Mouse (Mus musculus) limb, embryonic 10.5 days (tissue): ENCODE measurements at regions not wholly inside any gene's neighbourhood (a gene's known extent, or its start where the extent isn't known, plus 50 kb on each side); places are given as distances from the start of the nearest gene placed in this dataset.
A peak's percentile ranks its signal among the peaks of the same experiment; 100 is the strongest.

Experiments
- DNase-seq: peaks from one replicate; pipeline ENCODE4 v3.0.0-alpha.2; 2017; ENCODE audit warnings: low spot score
- H3K27ac ChIP-seq: fragments of 300-500 bp; sonication (generic); 2 replicates; pipeline ENCODE4 v1.5.1; 2016; ENCODE audit warnings: mild to moderate bottlenecking
- H3K27me3 ChIP-seq: fragments of 300-500 bp; sonication (generic); 2 replicates; pipeline ENCODE4 v1.6.1; 2016; ENCODE audit warnings: low read depth, mild to moderate bottlenecking; ENCODE audit not compliant: poor library complexity, severe bottlenecking
- H3K36me3 ChIP-seq: fragments of 300-500 bp; sonication (generic); 2 replicates; pipeline ENCODE4 v1.6.1; 2016; ENCODE audit warnings: mild to moderate bottlenecking, moderate library complexity
- H3K4me1 ChIP-seq: fragments of 300-500 bp; sonication (generic); 2 replicates; pipeline ENCODE4 v1.6.1; 2016
- H3K4me3 ChIP-seq: fragments of 300-500 bp; sonication (generic); 2 replicates; pipeline ENCODE4 v1.5.1; 2016; ENCODE audit warnings: mild to moderate bottlenecking, moderate library complexity
- H3K9me3 ChIP-seq: fragments of 300-500 bp; sonication (generic); replicated peaks from 2 replicates; pipeline ENCODE4 v1.6.1; 2016; ENCODE audit warnings: mild to moderate bottlenecking
- WGBS: fragments of 180-500 bp; shearing (Covaris S2); methylation state at CpG from one replicate; pipeline ENCODE4 v1.1.7; 2016; 5-methylcytosine and 5-hydroxymethylcytosine counted together

DNA sequence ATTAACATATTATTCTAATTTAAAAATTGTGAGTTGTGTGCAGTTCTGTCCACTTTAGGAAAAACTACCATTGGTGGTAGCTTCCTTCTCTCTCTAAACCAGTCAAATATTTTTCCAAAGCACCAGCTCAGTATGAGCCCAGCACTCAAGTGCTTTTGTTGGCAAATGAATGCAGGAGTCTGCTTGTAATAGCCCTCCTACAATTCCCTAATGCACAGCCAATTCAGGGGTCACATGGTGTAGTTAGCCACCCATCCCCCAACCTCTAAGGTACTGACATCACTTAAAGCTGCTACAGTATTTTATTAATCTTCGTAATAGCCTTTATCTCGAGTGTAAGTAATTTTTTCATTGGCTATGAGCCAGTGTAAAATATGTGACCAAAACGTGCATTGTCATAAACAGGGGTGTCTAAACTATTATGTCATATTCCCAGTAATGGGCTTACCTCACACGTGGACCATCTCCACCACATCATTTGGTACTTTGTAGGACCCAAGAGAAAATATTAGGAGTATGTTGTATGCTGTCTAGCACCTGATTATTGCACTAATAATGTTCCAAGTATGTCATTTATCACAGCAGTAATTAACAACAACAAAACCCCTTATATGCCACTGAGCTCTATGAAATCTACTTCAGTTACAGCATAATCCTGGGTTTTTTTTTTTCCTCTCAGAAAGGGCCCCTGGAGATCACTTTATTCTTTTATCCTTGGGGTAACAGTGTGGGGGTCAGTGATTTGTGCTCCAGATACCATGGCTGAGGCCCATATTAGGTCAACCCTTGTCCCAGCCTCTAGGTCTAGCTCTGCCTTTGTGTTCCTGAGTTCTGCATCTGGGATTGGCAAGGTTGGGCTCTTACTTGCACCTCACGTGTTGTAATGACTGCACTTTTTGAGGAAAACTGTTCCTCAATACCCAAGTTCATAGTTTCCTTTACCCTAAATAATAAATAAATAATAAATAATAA is 822.7 kb upstream of the 2610301B20Rik start:
- no peak overlapping the region for H3K4me3 ChIP-seq
- H3K27ac ChIP-seq = no peak overlapping the region
- no peaks in the 10 kb centered on the region for H3K27me3 ChIP-seq
- H3K9me3 ChIP-seq = no peaks in the 10 kb centered on the region
- H3K4me1 ChIP-seq = peaks cover 6% of the 10 kb centered on the region; the same call in 1 of the 2 replicates
- no peak for DNase-seq
- 81% methylated on average over 5 of the region's 5 CpGs for WGBS
- no peaks in the 10 kb centered on the region for H3K36me3 ChIP-seq

GRCm38 (mm10) chr4:10052869-10053268 is 821.4 kb upstream of the 2610301B20Rik start:
- DNase-seq = no peak
- H3K27ac ChIP-seq = no peak overlapping the region
- no peaks in the 10 kb centered on the region for H3K36me3 ChIP-seq
- H3K9me3 ChIP-seq = no peaks in the 10 kb centered on the region
- no peaks in the 10 kb centered on the region for H3K27me3 ChIP-seq
- H3K4me1 ChIP-seq = peaks cover 6% of the 10 kb centered on the region; the same call in 1 of the 2 replicates
- no peak overlapping the region for H3K4me3 ChIP-seq

DNA sequence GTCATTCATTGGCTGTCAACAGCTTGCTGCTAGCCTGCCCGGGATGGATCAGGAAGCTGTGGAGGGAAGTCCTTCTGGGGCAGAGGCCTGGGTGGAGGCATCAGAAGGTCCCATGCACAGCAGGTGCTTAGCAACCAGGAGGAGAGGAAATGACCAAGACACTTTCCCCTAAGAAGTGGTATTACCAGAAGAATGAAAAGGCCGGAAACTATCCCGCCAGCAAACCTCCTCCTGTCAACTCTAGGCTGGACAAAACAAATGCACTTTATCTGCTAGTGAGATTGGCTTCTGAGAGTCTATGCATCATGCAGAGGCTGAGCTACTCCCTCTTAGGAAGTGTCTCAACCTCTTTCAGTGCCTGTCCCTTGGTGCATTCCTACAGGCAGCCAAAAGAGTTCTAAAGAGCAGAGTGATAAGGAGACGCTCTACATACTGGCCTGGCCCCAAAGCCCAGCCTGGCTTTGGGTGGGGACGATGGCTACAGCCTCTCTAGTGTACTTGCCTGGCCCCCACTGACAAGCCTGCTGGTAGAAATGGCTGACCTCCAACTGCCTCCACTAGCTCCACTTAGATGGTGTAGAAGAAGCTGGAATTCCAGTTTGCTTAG is 801.7 kb upstream of the 2610301B20Rik start:
- WGBS = 76% methylated on average over 5 of the region's 5 CpGs
- H3K4me3 ChIP-seq = no peak overlapping the region
- H3K27ac ChIP-seq = no peak overlapping the region
- H3K9me3 ChIP-seq = no peaks in the 10 kb centered on the region
- H3K36me3 ChIP-seq = no peaks in the 10 kb centered on the region
- no peak for DNase-seq
- H3K27me3 ChIP-seq = no peaks in the 10 kb centered on the region
- no peaks in the 10 kb centered on the region for H3K4me1 ChIP-seq

DNA sequence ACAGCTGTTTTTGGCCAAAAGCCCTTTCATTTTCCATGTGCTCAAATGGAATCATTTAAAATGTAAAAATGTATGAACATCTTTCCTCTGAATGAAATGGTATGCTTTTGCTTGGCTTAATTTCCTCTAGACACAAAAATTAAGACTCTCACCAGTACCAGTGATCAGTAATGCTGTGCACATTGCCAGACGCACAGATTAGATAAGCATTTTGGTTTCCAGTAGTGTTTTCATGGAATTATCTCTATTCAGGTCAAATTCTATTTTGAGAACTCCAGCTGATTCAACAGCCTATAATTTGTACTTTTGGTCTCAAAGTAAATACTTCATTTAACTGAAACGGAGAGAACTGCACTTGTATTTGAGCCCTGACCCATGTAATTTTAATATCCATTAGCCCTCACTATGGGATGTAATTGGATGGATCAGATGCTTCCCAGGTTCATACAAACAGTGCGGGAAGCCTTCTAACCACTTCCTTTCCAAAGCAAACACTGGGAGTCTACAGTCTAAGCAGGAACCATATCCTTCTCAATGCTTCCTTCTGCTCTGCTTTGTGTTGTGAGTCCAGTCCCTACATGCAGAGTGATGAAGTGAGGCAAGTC is 794.6 kb upstream of the 2610301B20Rik start:
- H3K27ac ChIP-seq = no peak overlapping the region
- no peak for DNase-seq
- WGBS = 86% methylated on average over 3 of the region's 3 CpGs
- no peaks in the 10 kb centered on the region for H3K27me3 ChIP-seq
- no peaks in the 10 kb centered on the region for H3K9me3 ChIP-seq
- no peaks in the 10 kb centered on the region for H3K4me1 ChIP-seq
- no peaks in the 10 kb centered on the region for H3K36me3 ChIP-seq
- no peak overlapping the region for H3K4me3 ChIP-seq

DNA sequence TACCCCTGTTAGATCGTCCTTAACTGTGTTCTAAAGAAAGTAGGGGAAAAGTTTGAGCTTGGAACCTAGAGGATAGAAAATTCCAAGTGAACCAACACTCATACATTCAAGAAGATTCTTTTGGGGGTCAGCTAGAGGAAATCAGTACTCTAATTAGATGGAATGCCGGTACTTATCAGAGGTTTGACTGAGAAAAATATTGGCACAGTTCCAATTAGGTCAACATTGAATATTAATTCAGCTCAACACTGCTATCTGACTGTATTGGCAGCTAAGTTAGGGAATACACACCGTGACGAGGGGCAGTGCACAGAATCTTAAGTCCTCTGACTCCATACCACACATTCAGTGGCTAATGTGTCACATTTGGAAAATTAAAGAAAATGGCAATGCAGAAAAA is 759.5 kb upstream of the 2610301B20Rik start:
- H3K9me3 ChIP-seq = no peaks in the 10 kb centered on the region
- H3K27me3 ChIP-seq = no peaks in the 10 kb centered on the region
- H3K4me3 ChIP-seq = no peak overlapping the region
- no peak for DNase-seq
- no peaks in the 10 kb centered on the region for H3K4me1 ChIP-seq
- H3K36me3 ChIP-seq = no peaks in the 10 kb centered on the region
- no peak overlapping the region for H3K27ac ChIP-seq
- WGBS = 86% methylated on average over 4 of the region's 4 CpGs

GRCm38 (mm10) chr4:10117964-10118363 is 756.3 kb upstream of the 2610301B20Rik start:
- H3K27ac ChIP-seq = no peak overlapping the region
- no peaks in the 10 kb centered on the region for H3K27me3 ChIP-seq
- H3K9me3 ChIP-seq = no peaks in the 10 kb centered on the region
- H3K4me3 ChIP-seq = no peak overlapping the region
- no peak for DNase-seq
- H3K36me3 ChIP-seq = no peaks in the 10 kb centered on the region
- WGBS = 76% methylated on average over 2 of the region's 2 CpGs
- H3K4me1 ChIP-seq = no peaks in the 10 kb centered on the region

DNA sequence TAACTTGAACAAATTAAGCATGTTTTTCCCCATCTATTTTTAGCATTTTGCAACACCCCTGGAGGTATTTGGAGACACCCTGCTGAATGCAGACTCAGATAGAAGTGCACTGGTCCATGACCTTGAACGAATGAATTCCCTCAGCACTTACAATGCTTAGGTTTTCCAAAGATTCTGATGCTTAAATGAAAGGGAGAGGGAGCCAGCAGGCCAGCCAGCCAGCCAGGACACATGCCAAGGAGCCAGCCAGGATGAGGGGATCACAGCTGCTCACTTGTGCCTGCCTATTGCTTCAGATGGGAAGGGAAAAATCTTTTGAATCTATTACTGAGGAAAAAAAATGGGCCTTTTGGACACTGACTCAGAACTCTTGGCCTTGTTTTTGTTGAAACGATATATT is 750.0 kb upstream of the 2610301B20Rik start:
- 80% methylated on average over 2 of the region's 2 CpGs for WGBS

GRCm38 (mm10) chr4:10141238-10141934 is 732.9 kb upstream of the 2610301B20Rik start:
- Histone ChIP-seq H3K4me1 (peaks cover 9% of the 10 kb centered on the region; the same call in 1 of the 2 replicates), H3K36me3 (no peaks in the 10 kb centered on the region), H3K4me3 (no peak overlapping the region), H3K9me3 (0 out of 2 replicates have a peak, but pooled peaks cover 2% of the 10 kb centered on the region), H3K27me3 (no peaks in the 10 kb centered on the region), H3K27ac (no peak overlapping the region)
- no peak for DNase-seq
- WGBS = 67% methylated on average over 6 of the region's 6 CpGs

More for the DNA sequence above, 750.0 kb upstream of the 2610301B20Rik start:
- Histone ChIP-seq H3K27me3 (no peaks in the 10 kb centered on the region), H3K4me1 (no peaks in the 10 kb centered on the region), H3K9me3 (no peaks in the 10 kb centered on the region), H3K36me3 (no peaks in the 10 kb centered on the region), H3K4me3 (no peak overlapping the region), H3K27ac (no peak overlapping the region)
- DNase-seq = no peak

DNA sequence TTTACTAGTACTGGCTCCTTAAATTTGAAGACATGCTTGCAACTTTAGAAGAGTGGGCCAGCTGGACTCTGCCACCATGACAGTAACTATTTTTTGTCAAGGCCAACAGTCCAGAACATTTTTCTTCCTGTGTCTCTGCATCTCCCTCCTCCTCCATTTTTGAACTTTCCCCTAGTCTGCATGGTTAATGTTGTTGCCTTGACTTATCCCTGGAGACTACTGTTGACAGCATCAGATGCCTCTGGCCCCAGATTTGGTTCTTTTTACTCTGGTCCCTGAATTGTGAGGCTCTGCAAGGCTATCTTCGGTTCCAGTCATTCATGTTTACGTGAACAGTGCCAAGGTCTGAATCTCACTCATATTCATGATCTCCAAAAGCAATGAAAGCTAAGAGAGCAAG is 724.4 kb upstream of the 2610301B20Rik start:
- Histone ChIP-seq H3K36me3 (no peaks in the 10 kb centered on the region), H3K9me3 (no peaks in the 10 kb centered on the region), H3K4me1 (peaks cover 5% of the 10 kb centered on the region; the same call in 1 of the 2 replicates), H3K4me3 (no peak overlapping the region), H3K27me3 (no peaks in the 10 kb centered on the region), H3K27ac (no peak overlapping the region)
- DNase-seq = no peak
- 74% methylated on average over 2 of the region's 2 CpGs for WGBS

DNA sequence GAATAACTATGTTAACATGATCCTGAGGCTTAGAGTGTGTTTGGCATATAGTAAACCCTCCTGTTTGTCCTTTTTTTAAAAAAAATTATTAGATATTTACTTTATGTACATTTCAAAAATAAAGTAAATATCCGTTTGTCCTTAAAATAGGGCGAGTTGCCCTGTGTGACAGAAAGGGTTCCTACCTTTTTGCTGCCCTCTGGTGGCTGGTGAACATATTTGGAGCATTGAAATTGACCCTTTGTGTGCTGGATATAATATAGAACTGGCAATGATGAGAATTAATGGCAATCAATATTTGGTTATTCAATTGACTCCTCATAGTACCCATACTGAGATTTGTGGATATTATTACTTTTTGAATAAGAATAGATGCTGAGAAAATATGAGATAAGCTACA is 723.8 kb upstream of the 2610301B20Rik start:
- H3K27ac ChIP-seq = no peak overlapping the region
- H3K36me3 ChIP-seq = no peaks in the 10 kb centered on the region
- DNase-seq = peak; percentile 56
- 33% methylated on average over 2 of the region's 2 CpGs for WGBS
- no peak overlapping the region for H3K4me3 ChIP-seq
- 0 out of 2 replicates have a peak, but pooled peaks cover 4% of the 10 kb centered on the region for H3K4me1 ChIP-seq
- H3K9me3 ChIP-seq = no peaks in the 10 kb centered on the region
- H3K27me3 ChIP-seq = no peaks in the 10 kb centered on the region

GRCm38 (mm10) chr4:10155705-10156390 is 718.5 kb upstream of the 2610301B20Rik start:
- no peak for DNase-seq
- H3K4me1 ChIP-seq = no peaks in the 10 kb centered on the region

DNA sequence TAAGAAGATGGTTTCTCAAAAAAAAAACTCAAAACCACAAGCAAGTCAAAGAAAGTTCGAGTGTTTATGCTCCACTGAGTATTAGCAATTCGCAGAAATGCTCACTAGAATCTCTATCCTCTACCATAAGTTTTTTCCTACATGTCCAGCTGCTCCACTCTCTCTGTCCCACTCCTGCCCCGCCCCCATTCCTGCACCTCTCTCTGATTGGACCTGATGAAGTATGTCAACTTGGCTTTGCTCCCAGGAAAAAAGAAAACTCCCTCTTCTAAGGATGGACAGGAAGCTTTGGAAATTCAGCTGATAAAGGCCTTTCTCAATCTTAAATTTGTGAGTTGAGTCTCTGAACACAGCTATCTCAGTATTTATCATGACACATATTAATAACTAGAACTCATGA is 684.4 kb upstream of the 2610301B20Rik start:
- H3K27ac ChIP-seq = no peak overlapping the region
- no peaks in the 10 kb centered on the region for H3K4me1 ChIP-seq
- H3K27me3 ChIP-seq = no peaks in the 10 kb centered on the region
- H3K36me3 ChIP-seq = no peaks in the 10 kb centered on the region
- no peaks in the 10 kb centered on the region for H3K9me3 ChIP-seq
- DNase-seq = no peak
- 82% methylated on average over 3 of the region's 3 CpGs for WGBS
- no peak overlapping the region for H3K4me3 ChIP-seq

More at GRCm38 (mm10) chr4:10155705-10156390, 718.5 kb upstream of the 2610301B20Rik start:
- Histone ChIP-seq H3K27me3 (no peaks in the 10 kb centered on the region), H3K36me3 (no peaks in the 10 kb centered on the region), H3K9me3 (no peaks in the 10 kb centered on the region), H3K4me3 (no peak overlapping the region), H3K27ac (no peak overlapping the region)
- 90% methylated on average over 5 of the region's 5 CpGs for WGBS
